Mouse (Mus musculus) brain, embryonic 14.5 days (tissue): ENCODE results near the gene Zfp90.

Experiments used
- CTCF ChIP-seq: fragments of 200-500 bp; IDR thresholded peaks from 2 replicates; pipeline ENCODE4 v1.5.1; 2012; ENCODE audit warnings: inconsistent platforms, mild to moderate bottlenecking, moderate library complexity, borderline replicate concordance; ENCODE audit not compliant: insufficient read depth, insufficient read length; ENCODE audit errors: extremely low read depth
- POLR2A ChIP-seq: fragments of 200-500 bp; IDR thresholded peaks from 2 replicates; pipeline ENCODE4 v1.6.1; 2012; ENCODE audit warnings: mild to moderate bottlenecking, inconsistent platforms, borderline replicate concordance; ENCODE audit not compliant: poor library complexity, insufficient read depth, insufficient read length, severe bottlenecking; ENCODE audit errors: extremely low read depth

DNA sequence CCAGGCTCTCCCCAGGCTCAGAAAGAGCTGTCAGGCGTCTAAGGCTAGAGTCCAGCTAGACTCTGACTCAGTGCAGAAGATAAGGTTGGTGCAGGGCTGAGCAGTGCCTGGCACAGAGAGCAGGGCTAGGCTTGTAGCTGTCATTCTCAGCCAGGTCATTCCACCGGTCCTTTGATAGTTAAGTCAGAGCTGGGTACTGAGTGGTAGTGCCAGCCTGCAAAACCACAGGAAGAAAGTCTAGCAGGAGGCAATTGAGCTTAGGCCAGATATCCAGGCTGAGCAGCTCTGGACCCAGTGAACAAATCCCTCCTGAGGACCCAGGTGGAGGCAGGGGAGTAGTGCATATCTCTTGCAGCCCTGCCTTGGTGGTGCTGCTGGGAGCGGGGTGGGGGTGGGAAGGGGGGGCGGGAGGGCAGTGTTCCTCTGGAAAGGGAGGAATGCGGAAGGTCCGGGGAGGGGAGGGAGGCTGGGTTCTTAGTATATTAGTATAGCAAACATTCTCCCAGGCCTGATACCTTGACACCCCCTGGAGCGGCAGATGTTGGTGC, 36.6 kb upstream of the Zfp90 start:
- no peak for TF ChIP-seq POLR2A
- TF ChIP-seq CTCF, result no peak
